In the genomic region with DNA sequence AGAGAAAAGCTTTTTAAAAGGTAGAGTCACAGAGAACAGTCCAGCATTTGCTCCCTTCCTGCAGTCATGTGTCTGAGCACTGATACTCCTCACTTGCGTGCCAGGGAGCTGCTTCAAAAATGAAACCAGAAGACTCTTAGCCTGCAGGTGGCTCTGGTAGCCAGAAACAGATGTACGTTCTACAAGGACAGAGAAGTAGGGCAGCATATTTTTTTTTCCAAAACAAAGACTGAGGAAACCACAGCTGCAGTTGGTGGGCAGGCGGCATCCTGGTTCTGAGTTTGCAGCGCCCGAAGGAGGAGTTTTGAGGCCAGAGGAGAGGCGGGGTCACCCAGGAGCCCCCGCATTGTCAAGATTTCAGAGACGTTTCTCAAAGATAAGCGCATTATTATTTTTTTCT, we compare ENCODE assay signal across 7 mouse cellular contexts. TPM values are rescaled to one million over a fixed set of nuclear protein-coding genes. Genes with fewer than 3 reads are reported as not detected.
A peak's percentile ranks its signal among the peaks of the same experiment; 100 is the strongest.
DNase-seq lines count a peak whose midpoint lies in the region; ATAC-seq and TF ChIP-seq lines count a peak whose summit lies in the region.

No protein-coding gene starts in this region.

- H3K9me3 ChIP-seq in intestine, embryonic 16.5 days (ENCODE audit: control insufficient read depth, low read length), result no peaks in the 10 kb centered on the region
- H3K9me3 ChIP-seq in midbrain, embryonic 14.5 days (ENCODE audit: control insufficient read depth, low read length), result no peaks in the 10 kb centered on the region

- H3K4me3 ChIP-seq in gastrocnemius, adult 2 months, result peak overlapping the region; percentile 63
- H3K4me3 ChIP-seq in intestine, embryonic 16.5 days (ENCODE audit: low read length), result no peak overlapping the region
- H3K4me3 ChIP-seq in midbrain, embryonic 14.5 days (replicated peaks; ENCODE audit: low read depth, low read length), result no peak overlapping the region

- H3K4me2 ChIP-seq in intestine, embryonic 16.5 days (ENCODE audit: low read depth, low read length), result peak overlapping the region; percentile 19; the same call in 1 of the 2 replicates
- H3K4me2 ChIP-seq in midbrain, embryonic 14.5 days (ENCODE audit: low read length), result no peak overlapping the region

- intact Hi-C loops in gastrocnemius, adult 2 months (cut with DNase I), result no loop called here

- no peak for ATAC-seq in intestine, embryonic 16.5 days
- ATAC-seq in neutrophil, adult 5-6 weeks (ENCODE audit: extremely low read depth, insufficient number of reproducible peaks, low FRiP score, poor library complexity, severe bottlenecking), result peak; percentile 69
- ATAC-seq in midbrain, embryonic 14.5 days (ENCODE audit: low FRiP score, low TSS enrichment), result no peak

- H3K27me3 ChIP-seq in intestine, embryonic 16.5 days (replicated peaks; ENCODE audit: control insufficient read depth, insufficient read depth, low read length), result no peaks in the 10 kb centered on the region
- no peaks in the 10 kb centered on the region for H3K27me3 ChIP-seq in midbrain, embryonic 14.5 days (ENCODE audit: control insufficient read depth, insufficient read depth, low read length)

- peak overlapping the region; percentile 9; the same call in 1 of the 2 replicates for H3K9ac ChIP-seq in intestine, embryonic 16.5 days (ENCODE audit: low read depth, low read length)
- H3K9ac ChIP-seq in midbrain, embryonic 14.5 days (replicated peaks; ENCODE audit: low read length), result no peak overlapping the region

- TF ChIP-seq CTCF in gastrocnemius, adult 2 months (IDR thresholded peaks at IDR 0.05), result peak; percentile 47

- peak; percentile 95 for DNase-seq in CD4-positive helper T cell, adult 2 months (ENCODE audit: low read depth, low spot score)
- DNase-seq in MN1 (ENCODE audit: low spot score), result peak; percentile 64
- DNase-seq in gastrocnemius, adult 2 months, result peak; percentile 58
- DNase-seq in liver, result peak; percentile 35
- no peak for DNase-seq in midbrain, embryonic 14.5 days

- H3K27ac ChIP-seq in gastrocnemius, adult 2 months, result peak overlapping the region; percentile 65
- peak overlapping the region; percentile 11; the same call in 1 of the 2 replicates for H3K27ac ChIP-seq in intestine, embryonic 16.5 days (ENCODE audit: low read length)
- no peak overlapping the region for H3K27ac ChIP-seq in midbrain, embryonic 14.5 days (replicated peaks; ENCODE audit: low read depth, low read length)

- H3K4me1 ChIP-seq in intestine, embryonic 16.5 days (ENCODE audit: control insufficient read depth, insufficient read depth, low read length), result peaks cover 9% of the 10 kb centered on the region; the same call in 1 of the 2 replicates
- H3K4me1 ChIP-seq in midbrain, embryonic 14.5 days (ENCODE audit: control insufficient read depth, insufficient read depth, low read length), result no peaks in the 10 kb centered on the region

- WGBS in intestine, embryonic 16.5 days, result 43% methylated on average over 9 of the region's 9 CpGs
- 69% methylated on average over 9 of the region's 9 CpGs for WGBS in midbrain, embryonic 14.5 days

- no peaks in the 10 kb centered on the region for H3K36me3 ChIP-seq in intestine, embryonic 16.5 days (ENCODE audit: control insufficient read depth, insufficient read depth, low read length)
- no peaks in the 10 kb centered on the region for H3K36me3 ChIP-seq in midbrain, embryonic 14.5 days (ENCODE audit: control insufficient read depth, insufficient read depth, low read length)

RNA-seq across cellular contexts. Expression of a gene that starts 5.9 kb away (rescaled TPM):
- 10 to 100 TPM; 14.4 to 18.5 TPM for total RNA-seq in gastrocnemius, adult 2 months (2021)
- polyA plus RNA-seq in intestine, embryonic 16.5 days (2015; fragmentation: Nextera tagmentation; extraction: Ambion mirVana), result 55.5 and 62.2 TPM in 2 replicates
- total RNA-seq in neutrophil, adult 5-6 weeks (2017), result 18.3 and 20.0 TPM in 2 replicates
- polyA plus RNA-seq in midbrain, embryonic 14.5 days (2014; fragmentation: Nextera tagmentation; extraction: Ambion mirVana), result 58.7 and 80.0 TPM in 2 replicates
